Mouse (Mus musculus): ENCODE measurements around the gene Lypd1. TPM values are rescaled to one million over a fixed set of nuclear protein-coding genes. Genes with fewer than 3 reads are reported as not detected.

The Lypd1 gene
- polyA plus RNA-seq (2011; ENCODE audit: insufficient read length, low read depth, missing spikeins), result 0.12 and 1.5 TPM in 2 replicates

DNA sequence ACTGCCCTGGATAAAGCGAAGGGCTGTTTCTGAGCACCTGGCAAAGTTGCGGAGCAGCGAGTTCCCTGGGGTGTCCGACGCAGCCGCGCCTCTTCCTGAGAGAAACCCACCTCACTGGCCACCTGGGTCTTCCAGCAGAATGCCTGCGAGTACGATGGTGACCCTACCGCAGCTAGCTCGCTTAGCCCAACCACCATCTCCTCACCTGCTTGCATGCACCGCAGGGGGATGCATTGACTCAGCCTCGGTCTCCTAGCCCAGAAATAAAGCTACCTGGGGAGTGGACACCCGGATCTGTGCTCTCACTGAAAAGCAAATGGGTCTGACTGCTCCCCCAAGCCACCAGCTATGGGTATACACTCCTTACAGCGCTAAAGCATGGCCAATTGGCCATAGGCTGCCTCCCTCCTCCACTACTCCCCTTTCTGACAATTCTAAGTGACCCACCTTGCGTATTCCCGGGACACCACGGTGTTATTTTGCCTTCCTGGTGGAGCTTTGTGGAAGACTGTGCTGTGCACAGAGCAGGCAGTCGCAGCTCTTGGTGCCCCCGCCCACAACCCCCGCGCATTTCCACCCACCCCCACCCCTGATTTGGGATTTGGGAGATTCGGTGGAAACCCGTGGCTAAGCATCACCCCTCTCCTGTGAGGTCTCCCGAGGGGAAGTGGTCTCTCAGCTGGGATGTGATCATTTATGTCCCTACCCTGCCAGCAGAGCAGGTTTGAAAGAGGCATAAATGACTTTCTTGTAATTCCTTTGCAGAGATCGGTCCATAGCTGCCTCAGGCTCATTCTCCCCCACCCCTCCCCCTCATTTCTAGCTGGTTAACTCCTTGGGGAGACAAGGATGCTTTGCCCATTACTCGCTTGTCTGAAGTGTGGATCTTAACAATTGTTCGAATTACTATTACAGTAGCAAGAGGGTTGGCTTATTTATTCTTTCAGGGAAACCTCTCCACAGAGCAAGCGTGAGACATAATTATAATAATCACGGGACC is at the start of gene Lypd1:
Gene Lypd1, minus strand, starts transcription at position 501 of the 1,000 bp plus-strand sequence.
- Histone ChIP-seq H3K4me1 (ENCODE audit: control insufficient read depth, insufficient read depth, low read length) (no peaks in the 10 kb centered on the region), H3K4me3 (ENCODE audit: insufficient read depth, low read length) (peak within 1 kb of the TSS; percentile 20), H3K27ac (ENCODE audit: insufficient read depth, low read length) (no peak within 1 kb of the TSS)
- TF ChIP-seq POLR2A (IDR thresholded peaks at IDR 0.05; ENCODE audit: low read depth, low read length), result no peak
- TF ChIP-seq CTCF (IDR thresholded peaks at IDR 0.05; ENCODE audit: borderline replicate concordance, insufficient read depth, low read length), result no peak

DNA sequence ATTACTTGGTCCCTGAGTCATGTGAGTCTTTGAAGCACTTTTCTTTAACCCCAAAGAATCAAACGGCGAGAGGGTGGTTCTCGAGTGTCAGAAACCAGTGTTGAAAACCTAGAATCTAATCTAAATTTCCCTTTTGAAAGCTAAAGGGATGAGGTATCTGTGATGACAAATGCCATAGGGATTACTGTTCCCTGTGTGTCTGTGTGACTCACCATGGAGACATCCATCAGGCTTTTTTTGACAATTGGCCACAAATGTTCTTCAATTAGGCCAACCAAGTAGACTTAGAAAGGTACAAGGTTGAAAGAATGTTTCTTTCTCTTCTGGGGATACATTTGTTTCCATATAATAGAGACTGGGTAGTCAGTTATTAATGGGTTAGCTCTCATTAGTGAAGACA is 38.1 kb upstream of the Lypd1 start:
- Histone ChIP-seq H3K4me3 (ENCODE audit: insufficient read depth, low read length) (no peak overlapping the region), H3K4me1 (ENCODE audit: control insufficient read depth, insufficient read depth, low read length) (peaks cover 6% of the 10 kb centered on the region)

DNA sequence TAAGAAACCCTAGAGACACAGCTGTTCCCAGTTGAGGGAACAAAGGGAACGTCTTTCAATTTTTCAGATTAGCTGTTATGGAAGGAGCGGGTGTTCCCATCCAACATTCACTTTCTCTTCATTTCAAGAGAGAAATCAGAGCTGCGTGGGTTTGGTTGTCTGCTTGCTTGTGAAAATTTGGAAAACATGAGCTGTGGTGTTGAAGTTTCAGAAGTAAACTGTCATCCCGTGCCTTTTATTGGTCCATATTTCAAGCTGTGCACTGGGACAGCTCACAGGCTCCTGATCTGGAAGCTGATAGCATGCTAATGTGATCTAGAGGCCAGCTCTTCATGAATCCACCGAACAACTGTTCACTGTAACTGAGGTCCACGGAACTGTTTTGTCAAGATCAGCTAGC is 36.2 kb upstream of the Lypd1 start:
- TF ChIP-seq POLR2A (IDR thresholded peaks at IDR 0.05; ENCODE audit: low read depth, low read length) (no peak), CTCF (IDR thresholded peaks at IDR 0.05; ENCODE audit: borderline replicate concordance, insufficient read depth, low read length) (no peak)
- Histone ChIP-seq H3K4me3 (ENCODE audit: insufficient read depth, low read length) (no peak overlapping the region), H3K27ac (ENCODE audit: insufficient read depth, low read length) (no peak overlapping the region), H3K4me1 (ENCODE audit: control insufficient read depth, insufficient read depth, low read length) (peaks cover 6% of the 10 kb centered on the region)

More for the DNA sequence above, 38.1 kb upstream of the Lypd1 start:
- no peak overlapping the region for H3K27ac ChIP-seq (ENCODE audit: insufficient read depth, low read length)
- no peak for TF ChIP-seq CTCF (IDR thresholded peaks at IDR 0.05; ENCODE audit: borderline replicate concordance, insufficient read depth, low read length)
- no peak for TF ChIP-seq POLR2A (IDR thresholded peaks at IDR 0.05; ENCODE audit: low read depth, low read length)

DNA sequence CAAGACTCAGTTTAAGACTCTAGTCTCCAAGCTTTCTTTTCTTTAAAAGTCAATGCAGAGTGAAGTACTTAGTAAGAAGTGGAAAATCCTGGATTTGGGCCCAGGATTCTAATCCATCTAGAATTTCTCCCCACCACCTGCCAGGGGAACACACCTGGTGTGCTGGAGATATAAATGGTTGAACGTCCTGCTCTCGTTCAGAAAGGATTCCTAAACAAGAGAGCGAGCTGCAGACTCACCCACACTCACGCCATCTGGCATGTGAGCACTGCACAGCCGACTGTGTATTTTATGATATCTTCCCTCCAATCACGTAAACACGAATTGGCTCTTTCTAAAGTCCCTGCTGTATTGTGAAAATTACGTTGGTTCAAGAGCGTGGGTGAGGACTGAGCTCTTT is 32.2 kb upstream of the Lypd1 start:
- TF ChIP-seq POLR2A (IDR thresholded peaks at IDR 0.05; ENCODE audit: low read depth, low read length) (no peak), CTCF (IDR thresholded peaks at IDR 0.05; ENCODE audit: borderline replicate concordance, insufficient read depth, low read length) (no peak)
- Histone ChIP-seq H3K4me1 (ENCODE audit: control insufficient read depth, insufficient read depth, low read length) (peaks cover 2% of the 10 kb centered on the region; the same call in 1 of the 2 replicates), H3K4me3 (ENCODE audit: insufficient read depth, low read length) (no peak overlapping the region), H3K27ac (ENCODE audit: insufficient read depth, low read length) (no peak overlapping the region)

DNA sequence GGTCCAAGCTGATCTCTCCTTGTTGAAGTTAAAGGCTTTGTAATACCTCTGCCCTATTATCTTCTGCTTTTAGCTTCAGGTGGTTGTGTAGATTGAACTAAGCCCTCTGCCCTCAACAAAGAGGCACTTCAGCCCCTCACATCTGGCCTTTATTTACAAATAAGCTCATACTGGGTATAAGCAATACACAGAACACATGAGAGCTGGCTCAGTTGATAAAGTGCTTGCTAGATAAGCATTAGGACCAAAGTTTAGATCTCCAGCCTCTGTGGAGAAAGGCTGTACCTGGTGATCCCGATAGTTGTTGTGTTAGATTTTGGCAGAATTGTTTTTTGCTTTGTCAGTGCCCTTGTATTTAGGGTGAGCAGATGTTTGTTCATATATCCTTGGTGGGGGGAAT is 30.4 kb upstream of the Lypd1 start:
- Histone ChIP-seq H3K4me1 (ENCODE audit: control insufficient read depth, insufficient read depth, low read length) (no peaks in the 10 kb centered on the region), H3K27ac (ENCODE audit: insufficient read depth, low read length) (no peak overlapping the region), H3K4me3 (ENCODE audit: insufficient read depth, low read length) (no peak overlapping the region)
- TF ChIP-seq CTCF (IDR thresholded peaks at IDR 0.05; ENCODE audit: borderline replicate concordance, insufficient read depth, low read length) (no peak), POLR2A (IDR thresholded peaks at IDR 0.05; ENCODE audit: low read depth, low read length) (no peak)

DNA sequence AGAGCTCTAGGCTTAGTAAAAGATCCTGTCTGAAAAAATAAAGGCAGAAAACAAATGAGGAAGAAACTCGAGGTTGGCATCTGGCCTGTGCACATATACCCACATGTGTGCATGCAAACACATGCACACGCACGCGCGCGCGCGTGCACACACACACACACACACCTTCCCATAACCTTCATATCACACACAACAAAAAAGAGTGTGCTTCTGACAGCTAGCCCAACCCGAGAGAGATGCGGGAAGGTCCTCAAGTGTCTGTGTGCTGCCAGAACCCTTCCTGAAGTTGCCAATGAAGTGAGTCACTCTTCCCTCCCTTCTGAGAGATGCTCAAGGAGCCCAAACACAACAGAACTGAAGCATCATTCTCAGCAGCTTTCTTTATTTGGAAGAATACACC is 12.6 kb upstream of the Lypd1 start:
- Histone ChIP-seq H3K4me1 (ENCODE audit: control insufficient read depth, insufficient read depth, low read length) (no peaks in the 10 kb centered on the region), H3K27ac (ENCODE audit: insufficient read depth, low read length) (no peak overlapping the region), H3K4me3 (ENCODE audit: insufficient read depth, low read length) (no peak overlapping the region)
- no peak for TF ChIP-seq CTCF (IDR thresholded peaks at IDR 0.05; ENCODE audit: borderline replicate concordance, insufficient read depth, low read length)
- no peak for TF ChIP-seq POLR2A (IDR thresholded peaks at IDR 0.05; ENCODE audit: low read depth, low read length)

DNA sequence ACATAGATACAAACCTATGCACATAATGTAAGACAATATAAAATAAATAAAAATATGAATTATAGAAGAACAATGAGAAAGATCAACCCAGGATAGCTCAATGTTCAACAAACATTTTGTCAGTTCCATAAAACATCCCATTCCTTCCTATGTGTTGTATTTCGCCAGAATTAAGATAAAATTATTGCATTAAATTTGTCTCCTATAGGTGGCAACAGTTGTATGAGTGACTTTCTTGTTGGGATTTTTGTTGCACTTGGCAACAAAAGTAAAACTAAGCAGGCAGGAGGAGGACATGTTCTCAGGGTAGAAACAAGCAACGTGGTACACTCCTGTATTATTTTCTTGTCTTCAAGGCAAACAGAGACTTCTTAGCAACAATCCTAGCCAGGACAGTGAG is 10.2 kb upstream of the Lypd1 start:
- TF ChIP-seq CTCF (IDR thresholded peaks at IDR 0.05; ENCODE audit: borderline replicate concordance, insufficient read depth, low read length), result no peak
- TF ChIP-seq POLR2A (IDR thresholded peaks at IDR 0.05; ENCODE audit: low read depth, low read length), result no peak
- Histone ChIP-seq H3K4me1 (ENCODE audit: control insufficient read depth, insufficient read depth, low read length) (no peaks in the 10 kb centered on the region), H3K27ac (ENCODE audit: insufficient read depth, low read length) (no peak overlapping the region), H3K4me3 (ENCODE audit: insufficient read depth, low read length) (no peak overlapping the region)

DNA sequence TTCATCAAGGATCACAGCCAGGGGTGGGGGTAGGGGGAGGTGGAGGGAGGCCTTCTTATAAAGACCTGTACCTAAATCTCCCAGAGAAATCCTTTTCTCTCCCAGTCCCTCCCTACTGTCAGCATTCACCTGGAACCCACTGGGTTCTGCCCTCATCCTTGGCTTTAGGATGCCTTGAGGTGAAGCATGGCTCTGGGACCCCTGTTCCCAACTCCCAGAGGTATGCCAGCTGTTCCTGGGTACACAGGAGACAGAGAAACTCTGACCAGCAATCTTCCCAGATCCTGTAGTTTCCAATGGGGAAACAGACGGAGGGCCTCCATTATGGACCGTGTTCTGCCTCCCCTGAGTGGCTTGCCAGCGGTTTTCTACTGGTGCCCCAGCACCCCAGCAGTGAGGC is 7.8 kb upstream of the Lypd1 start:
- Histone ChIP-seq H3K4me1 (ENCODE audit: control insufficient read depth, insufficient read depth, low read length) (no peaks in the 10 kb centered on the region), H3K4me3 (ENCODE audit: insufficient read depth, low read length) (no peak overlapping the region), H3K27ac (ENCODE audit: insufficient read depth, low read length) (no peak overlapping the region)
- TF ChIP-seq POLR2A (IDR thresholded peaks at IDR 0.05; ENCODE audit: low read depth, low read length) (no peak), CTCF (IDR thresholded peaks at IDR 0.05; ENCODE audit: borderline replicate concordance, insufficient read depth, low read length) (no peak)

DNA sequence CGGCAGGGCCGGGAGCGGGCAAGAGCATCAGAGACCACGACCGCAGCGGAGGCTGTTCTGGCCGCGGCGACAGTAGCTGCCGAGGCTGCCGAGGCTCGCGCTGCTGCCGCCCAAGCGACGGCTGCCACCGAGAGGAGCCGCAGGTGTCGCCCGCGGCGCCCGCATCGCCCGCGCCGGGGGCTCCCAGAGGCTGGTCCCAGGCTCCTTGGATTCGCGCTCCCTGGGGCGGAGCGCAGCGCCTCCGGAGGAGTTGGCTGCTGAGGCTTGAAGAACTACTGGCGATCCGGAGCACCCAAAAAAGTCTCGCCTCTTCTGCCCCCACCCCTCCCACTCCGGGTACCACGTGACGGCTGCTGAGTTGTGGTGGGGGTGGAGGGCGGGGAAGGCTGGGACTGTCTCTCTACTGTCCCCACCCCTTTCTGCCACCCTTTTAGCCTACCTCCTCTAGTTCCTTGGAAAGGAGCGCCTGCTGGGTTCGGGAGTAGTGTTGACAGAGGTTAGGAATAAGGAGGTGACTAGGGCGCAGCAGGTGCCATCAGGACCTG is 928 bp downstream of the Lypd1 start:
- no peaks in the 10 kb centered on the region for H3K4me1 ChIP-seq (ENCODE audit: control insufficient read depth, insufficient read depth, low read length)
- no peak overlapping the region for H3K27ac ChIP-seq (ENCODE audit: insufficient read depth, low read length)
- H3K4me3 ChIP-seq (ENCODE audit: insufficient read depth, low read length), result peak overlapping the region; percentile 20
- TF ChIP-seq CTCF (IDR thresholded peaks at IDR 0.05; ENCODE audit: borderline replicate concordance, insufficient read depth, low read length) (no peak), POLR2A (IDR thresholded peaks at IDR 0.05; ENCODE audit: low read depth, low read length) (no peak)

All from embryonic fibroblast, embryonic 13.5 days (primary cell).